Mouse (Mus musculus) lung, embryonic 14.5 days (tissue): ENCODE measurements around the gene Sigirr. TPM values are rescaled to one million over a fixed set of nuclear protein-coding genes. Genes with fewer than 3 reads are reported as not detected.

Experiments used
- ATAC-seq: fragments of 200-750 bp; cut with Nextera tagmentation; 2 replicates; pipeline ENCODE4 v1.8.0; 2017; ENCODE audit warnings: mild to moderate bottlenecking, moderate TSS enrichment, moderate library complexity; ENCODE audit not compliant: insufficient read depth
- DNase-seq: peaks from one replicate; pipeline ENCODE4 v3.0.0-alpha.2; 2015
- H3K27ac ChIP-seq: fragments of 300-500 bp; sonication (generic); 2 replicates; pipeline ENCODE4 v1.5.1; 2014; ENCODE audit warnings: low read depth, mild to moderate bottlenecking, moderate library complexity
- H3K27me3 ChIP-seq: fragments of 300-500 bp; sonication (generic); 2 replicates; pipeline ENCODE4 v1.6.1; 2014; ENCODE audit warnings: low read length, control low read depth; ENCODE audit not compliant: insufficient read depth
- H3K36me3 ChIP-seq: fragments of 300-500 bp; sonication (generic); 2 replicates; pipeline ENCODE4 v1.6.1; 2014; ENCODE audit warnings: control low read depth; ENCODE audit not compliant: insufficient read depth
- H3K4me1 ChIP-seq: fragments of 300-500 bp; sonication (generic); 2 replicates; pipeline ENCODE4 v1.6.1; 2014; ENCODE audit warnings: antibody characterized with exemption, control low read depth; ENCODE audit not compliant: insufficient read depth
- H3K4me2 ChIP-seq: fragments of 300-500 bp; sonication (generic); 2 replicates; pipeline ENCODE4 v1.6.1; 2014; ENCODE audit warnings: mild to moderate bottlenecking
- H3K4me3 ChIP-seq: fragments of 300-500 bp; sonication (generic); 2 replicates; pipeline ENCODE4 v1.5.1; 2014; ENCODE audit warnings: low read depth, low read length
- H3K9ac ChIP-seq: fragments of 300-500 bp; sonication (generic); 2 replicates; pipeline ENCODE4 v1.6.1; 2014
- H3K9me3 ChIP-seq: fragments of 300-500 bp; sonication (generic); 2 replicates; pipeline ENCODE4 v1.6.1; 2016; ENCODE audit warnings: low read depth, low read length, control low read depth
- CTCF ChIP-seq: IDR thresholded peaks from 2 replicates; pipeline ENCODE4 v1.5.1; 2016; ENCODE audit warnings: antibody characterized with exemption, low read depth
- WGBS: fragments of 180-500 bp; shearing (Covaris S2); extraction: QIAGEN DNeasy Blood & Tissue Kit; methylation state at CpG from one replicate; pipeline ENCODE4 v1.1.7; 2014; 5-methylcytosine and 5-hydroxymethylcytosine counted together
- polyA plus RNA-seq: library from polyadenylated mRNA; unstranded; fragments of >200 nt; fragmentation: Nextera tagmentation; extraction: Ambion mirVana; gene quantifications from 2 replicates; pipeline ENCODE4 v1.2.1, GENCODE M21; 2014

Sigirr gene
- polyA plus RNA-seq, 1 experiment from 2014 or later, result 7.8 TPM

GRCm38 (mm10) chr7:141143112-141143511 lies 42.7 kb upstream of the Sigirr start:
- Histone ChIP-seq H3K4me3 (no peak overlapping the region), H3K9me3 (no peaks in the 10 kb centered on the region), H3K4me1 (no peaks in the 10 kb centered on the region), H3K27me3 (no peaks in the 10 kb centered on the region), H3K4me2 (no peak overlapping the region), H3K9ac (no peak overlapping the region; the same call in 1 of the 2 replicates), H3K36me3 (peaks cover 56% of the 10 kb centered on the region), H3K27ac (no peak overlapping the region)
- 50% methylated on average over 5 of the region's 5 CpGs for WGBS
- peak; percentile 63 for TF ChIP-seq CTCF
- DNase-seq (peak; percentile 26), ATAC-seq (no peak)

DNA sequence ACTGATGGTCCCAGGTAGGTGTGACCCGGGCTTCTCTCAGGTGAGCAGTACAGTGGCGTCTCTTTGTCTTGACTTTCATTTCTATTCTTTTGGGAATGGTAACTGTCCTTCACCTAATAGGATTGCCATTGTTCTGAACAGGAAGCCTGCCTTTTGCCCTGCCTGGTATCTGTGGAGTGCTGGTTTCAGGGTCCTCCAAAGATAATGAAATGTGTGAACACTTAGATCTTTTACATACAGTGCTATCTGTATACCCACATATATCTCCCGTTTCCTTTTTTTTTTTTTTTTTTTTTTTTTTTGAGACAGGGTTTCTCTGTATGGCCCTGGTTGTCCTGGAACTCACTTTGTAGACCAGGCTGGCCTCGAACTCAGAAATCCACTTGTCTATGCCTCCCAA lies 41.0 kb upstream of the Sigirr start:
- Histone ChIP-seq H3K36me3 (peaks cover 66% of the 10 kb centered on the region), H3K4me1 (no peaks in the 10 kb centered on the region), H3K9ac (no peak overlapping the region), H3K9me3 (no peaks in the 10 kb centered on the region), H3K4me2 (no peak overlapping the region), H3K4me3 (no peak overlapping the region), H3K27ac (no peak overlapping the region), H3K27me3 (no peaks in the 10 kb centered on the region)
- TF ChIP-seq CTCF, result no peak
- DNase-seq (no peak), ATAC-seq (no peak)
- WGBS, result 87% methylated on average over 4 of the region's 4 CpGs

DNA sequence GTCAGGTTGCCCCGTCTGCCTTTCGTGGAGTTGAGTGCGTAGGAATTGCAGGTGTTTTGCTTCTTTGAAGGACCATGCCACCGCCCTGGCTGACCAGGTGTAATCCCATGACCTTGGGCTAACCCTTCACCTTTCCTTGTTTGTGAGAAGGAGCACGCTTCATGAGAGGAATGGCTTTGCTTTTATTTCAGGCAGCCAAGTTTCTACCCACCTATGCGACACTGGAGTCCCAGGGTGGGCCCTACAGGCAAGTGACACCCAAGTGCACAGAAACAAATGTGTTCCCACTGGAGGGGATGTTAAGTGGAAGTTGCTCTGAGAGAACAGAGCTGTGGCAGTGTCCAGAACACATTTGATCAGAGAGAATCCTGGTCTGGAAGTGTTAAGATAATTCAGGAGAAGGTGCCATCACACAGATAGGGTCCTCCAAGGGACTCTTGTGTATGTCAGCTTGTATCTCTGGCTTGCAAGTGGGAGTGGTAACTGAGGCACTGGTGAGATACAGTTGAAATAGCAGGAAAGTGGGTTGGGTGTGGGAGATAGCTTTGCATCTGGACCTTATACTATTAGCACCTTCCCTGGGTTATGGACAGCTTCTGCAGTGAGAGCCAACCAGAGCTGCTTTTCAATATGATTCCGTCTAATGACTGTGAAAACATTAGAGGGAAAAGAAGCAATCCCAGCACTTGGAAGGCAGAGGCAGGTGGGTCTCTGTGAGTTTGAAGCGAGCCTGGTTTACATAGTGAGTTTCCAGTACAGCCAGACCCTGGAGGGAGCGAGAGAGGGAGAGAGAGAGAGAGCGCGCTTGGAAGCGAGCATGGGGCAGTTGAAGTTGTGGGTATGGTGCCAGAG lies 31.8 kb upstream of the Sigirr start:
- Histone ChIP-seq H3K4me1 (peaks cover 7% of the 10 kb centered on the region; the same call in 1 of the 2 replicates), H3K9ac (peak overlapping the region; percentile 87), H3K4me2 (peak overlapping the region; percentile 81), H3K27me3 (no peaks in the 10 kb centered on the region), H3K9me3 (no peaks in the 10 kb centered on the region), H3K36me3 (peaks cover 25% of the 10 kb centered on the region), H3K4me3 (peak overlapping the region; percentile 91), H3K27ac (peak overlapping the region; percentile 61; the same call in 1 of the 2 replicates)
- ATAC-seq, result no peak; the same call in 1 of the 2 replicates
- no peak for TF ChIP-seq CTCF
- no peak for DNase-seq
- 55% methylated on average over 12 of the region's 12 CpGs for WGBS

GRCm38 (mm10) chr7:141131024-141131820 lies 30.9 kb upstream of the Sigirr start:
- Histone ChIP-seq H3K4me1 (peaks cover 7% of the 10 kb centered on the region; the same call in 1 of the 2 replicates), H3K9ac (peak overlapping the region; percentile 87), H3K36me3 (peaks cover 16% of the 10 kb centered on the region; the same call in 1 of the 2 replicates), H3K27ac (peak overlapping the region; percentile 61; the same call in 1 of the 2 replicates), H3K27me3 (no peaks in the 10 kb centered on the region), H3K4me2 (peak overlapping the region; percentile 81), H3K4me3 (peak overlapping the region; percentile 91), H3K9me3 (no peaks in the 10 kb centered on the region)
- DNase-seq (peak; percentile 97), ATAC-seq (peak; percentile 99)
- TF ChIP-seq CTCF, result no peak
- WGBS, result under 1% methylated on average over 57 of the region's 59 CpGs

DNA sequence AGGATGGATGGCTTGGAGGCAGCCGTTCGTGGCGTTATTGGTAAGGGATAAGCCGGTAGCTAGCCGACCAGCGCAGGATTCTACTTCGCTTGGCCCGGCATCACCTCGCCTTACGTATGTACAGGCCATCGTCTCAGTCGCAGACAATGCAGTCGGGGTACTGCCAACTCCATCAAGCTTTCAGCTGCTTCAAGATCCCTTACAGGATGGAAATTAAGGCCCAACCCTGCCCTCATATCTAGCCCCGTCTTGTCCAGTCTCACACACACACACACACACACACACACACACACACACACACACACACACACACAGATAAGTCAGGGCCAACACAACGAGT lies 23.1 kb upstream of the Sigirr start:
- H3K36me3 ChIP-seq, result no peaks in the 10 kb centered on the region
- H3K27me3 ChIP-seq, result no peaks in the 10 kb centered on the region
- H3K4me3 ChIP-seq, result peak overlapping the region; percentile 56
- peak overlapping the region; percentile 76 for H3K4me2 ChIP-seq
- ATAC-seq, result peak; percentile 50
- WGBS, result under 1% methylated on average over 15 of the region's 15 CpGs
- H3K9me3 ChIP-seq, result no peaks in the 10 kb centered on the region
- DNase-seq, result no peak
- peak overlapping the region; percentile 83 for H3K27ac ChIP-seq
- peaks cover 2% of the 10 kb centered on the region; the same call in 1 of the 2 replicates for H3K4me1 ChIP-seq
- peak overlapping the region; percentile 65 for H3K9ac ChIP-seq
- no peak for TF ChIP-seq CTCF

DNA sequence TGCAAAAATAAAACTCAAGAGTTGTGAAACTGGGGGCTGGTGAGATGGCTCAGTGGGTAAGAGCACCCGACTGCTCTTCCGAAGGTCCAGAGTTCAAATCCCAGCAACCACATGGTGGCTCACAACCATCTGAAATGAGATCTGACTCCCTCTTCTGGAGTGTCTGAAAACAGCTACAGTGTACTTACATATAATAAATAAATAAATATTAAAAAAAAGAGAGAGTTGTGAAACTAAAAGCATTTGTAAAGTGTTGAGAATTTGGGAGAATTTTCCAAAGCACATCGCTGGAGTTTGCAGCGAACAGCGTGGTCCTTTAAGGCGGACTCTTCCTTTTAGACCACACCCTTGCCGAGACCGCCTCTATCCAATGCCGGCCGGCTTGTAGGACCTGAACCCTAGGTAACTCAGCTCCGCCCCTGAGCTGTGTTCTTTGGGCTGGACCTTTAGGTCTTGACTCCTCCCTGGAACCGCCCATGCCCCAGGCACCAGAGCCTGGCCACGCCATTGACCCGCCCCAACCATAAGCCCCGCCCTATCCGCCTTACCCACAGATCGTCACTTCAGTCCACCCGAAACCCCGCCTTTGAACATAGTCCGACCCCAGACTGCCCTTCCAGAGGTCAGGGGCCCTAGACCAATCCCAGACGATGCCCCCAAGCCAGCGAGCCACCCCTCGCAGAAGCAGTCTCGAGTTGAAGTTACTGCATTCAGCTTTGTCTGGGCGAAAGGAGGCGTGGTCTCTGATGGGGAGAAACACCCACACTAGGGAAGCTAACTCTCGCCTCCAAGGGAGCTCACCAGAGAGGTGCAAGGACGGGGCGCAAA lies 22.5 kb upstream of the Sigirr start:
- Histone ChIP-seq H3K36me3 (no peaks in the 10 kb centered on the region), H3K4me1 (peaks cover 2% of the 10 kb centered on the region; the same call in 1 of the 2 replicates), H3K27me3 (no peaks in the 10 kb centered on the region), H3K9ac (peak overlapping the region; percentile 65), H3K4me2 (peak overlapping the region; percentile 76), H3K27ac (peak overlapping the region; percentile 83), H3K9me3 (no peaks in the 10 kb centered on the region), H3K4me3 (peak overlapping the region; percentile 56)
- peak; percentile 98 for DNase-seq
- 2% methylated on average over 29 of the region's 29 CpGs for WGBS
- peak; percentile 99 for ATAC-seq
- no peak for TF ChIP-seq CTCF
